Mouse (Mus musculus): ENCODE data around the gene M1ap.

M1ap gene

DNA sequence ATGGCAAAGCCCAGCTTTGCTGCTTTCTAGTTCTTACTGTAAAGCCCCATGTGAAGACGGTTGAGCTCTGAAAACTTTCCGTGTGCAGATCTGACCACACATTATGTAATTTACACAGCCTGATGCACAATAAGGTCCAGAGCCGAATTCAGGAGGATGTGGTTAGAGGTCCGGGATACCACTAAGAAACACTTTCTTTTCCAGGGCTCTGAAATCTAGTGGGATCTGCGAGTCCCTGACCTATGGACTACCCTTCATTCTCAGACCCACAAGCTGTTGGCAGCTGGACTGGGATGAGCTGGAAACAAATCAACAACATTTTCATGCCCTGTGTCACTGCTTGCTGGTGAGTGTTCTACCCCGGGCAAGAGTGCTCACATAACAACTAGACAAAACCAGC lies 59.4 kb downstream of the M1ap start:
- no peak for DNase-seq (ENCODE audit: low read depth, low spot score)

DNA sequence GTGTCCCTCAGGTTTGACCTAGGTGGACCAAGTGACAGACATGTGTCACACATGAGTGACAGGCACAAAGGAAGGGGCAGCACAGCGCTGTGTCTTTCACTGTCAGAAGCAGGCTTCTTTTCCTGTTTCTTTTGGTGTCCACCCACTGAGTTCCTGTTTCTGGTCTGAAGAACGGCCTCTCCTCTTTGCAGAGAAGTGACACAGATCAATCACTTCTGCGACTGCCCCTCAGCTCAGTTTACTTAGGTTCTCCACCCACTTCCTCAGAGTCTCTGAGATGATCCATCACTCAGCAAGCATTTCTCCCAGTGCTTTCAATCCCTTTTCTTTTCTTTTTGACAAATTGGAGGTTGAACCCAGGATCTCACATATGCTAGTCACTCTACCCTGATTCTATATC lies 62.0 kb downstream of the M1ap start:
- DNase-seq (ENCODE audit: low read depth, low spot score), result no peak

GRCm38 (mm10) chr6:83010010-83010409 lies 63.3 kb downstream of the M1ap start:
- DNase-seq (ENCODE audit: low read depth, low spot score), result no peak

DNA sequence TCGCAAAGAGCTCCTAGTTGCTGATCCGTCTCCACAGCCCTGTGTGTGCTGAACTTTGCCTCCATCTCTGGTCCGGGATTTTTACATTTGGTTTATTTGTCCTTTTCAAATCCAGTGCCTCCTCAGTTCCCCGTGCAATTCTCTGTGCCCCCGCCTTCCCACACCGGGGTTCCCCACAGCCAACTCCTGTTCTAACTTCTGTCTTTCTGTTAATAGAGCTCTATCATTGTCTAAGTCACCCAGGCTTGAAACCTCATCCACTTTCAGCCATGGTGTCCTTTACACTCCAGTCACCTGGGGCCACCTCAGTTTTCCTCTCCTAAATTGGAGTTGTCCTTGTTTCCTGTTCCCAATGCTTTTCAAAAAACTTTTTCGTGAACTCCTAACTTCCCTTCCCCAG lies 64.6 kb downstream of the M1ap start:
- DNase-seq (ENCODE audit: low read depth, low spot score), result no peak

GRCm38 (mm10) chr6:83011756-83012155 lies 65.1 kb downstream of the M1ap start:
- no peak for DNase-seq (ENCODE audit: low read depth, low spot score)

GRCm38 (mm10) chr6:83013444-83013843 lies 66.7 kb downstream of the M1ap start:
- DNase-seq (ENCODE audit: low read depth, low spot score), result no peak

DNA sequence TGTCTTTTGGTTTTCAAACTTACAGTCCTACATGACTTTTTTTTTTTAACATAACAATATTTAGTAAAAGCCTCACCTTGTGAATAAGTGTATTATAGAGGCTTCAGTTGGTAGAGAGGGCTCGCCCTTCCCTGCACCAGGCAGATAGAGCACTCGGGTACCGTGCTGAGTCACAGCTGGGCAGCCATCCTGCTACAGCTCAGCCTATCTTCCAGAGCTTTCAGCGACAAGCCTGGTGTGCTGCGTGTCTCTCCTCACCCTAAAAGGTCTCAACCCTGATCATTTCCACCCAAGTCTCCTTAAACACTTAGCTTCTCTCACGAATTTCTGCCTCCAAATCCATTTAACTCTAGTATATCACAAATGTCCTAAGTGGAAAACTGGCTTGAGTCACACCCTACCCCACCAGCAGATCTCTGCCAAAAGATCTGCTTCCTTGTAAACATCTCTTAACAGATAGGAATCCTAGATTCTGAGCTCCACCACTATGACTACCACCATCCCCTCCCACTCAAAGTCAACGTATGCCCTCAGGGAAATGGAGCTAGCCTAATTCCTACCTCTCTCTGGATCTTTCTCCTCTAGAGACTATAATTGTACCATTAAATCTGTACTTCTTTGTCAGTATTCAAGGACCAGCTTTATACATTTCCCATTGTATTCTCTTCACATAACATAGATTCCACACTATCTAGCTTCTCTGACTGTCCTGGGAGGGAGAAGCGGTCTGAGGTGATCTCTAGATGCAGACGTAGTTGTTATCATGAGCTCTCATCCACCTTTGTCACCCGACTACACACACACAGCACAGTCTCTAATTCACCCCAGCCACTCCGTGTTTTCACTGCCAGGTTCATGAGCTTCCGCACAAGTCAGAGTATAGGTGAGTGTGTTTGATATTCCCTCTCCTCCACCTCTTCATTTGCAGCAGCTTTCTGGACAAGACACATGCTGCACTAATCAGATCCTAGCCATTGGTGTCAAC lies 68.1 kb downstream of the M1ap start:
- DNase-seq (ENCODE audit: low read depth, low spot score), result no peak

GRCm38 (mm10) chr6:83015749-83016148 lies 69.0 kb downstream of the M1ap start:
- no peak for DNase-seq (ENCODE audit: low read depth, low spot score)

GRCm38 (mm10) chr6:83017190-83017589 lies 70.5 kb downstream of the M1ap start:
- DNase-seq (ENCODE audit: low read depth, low spot score), result no peak

GRCm38 (mm10) chr6:83019044-83019443 lies 72.3 kb downstream of the M1ap start:
- DNase-seq (ENCODE audit: low read depth, low spot score), result no peak

- DNase-seq (ENCODE audit: low read depth, low spot score), result no peak
Measured at GRCm38 (mm10) chr6:83020121-83020520, 73.4 kb downstream of the M1ap start.

DNA sequence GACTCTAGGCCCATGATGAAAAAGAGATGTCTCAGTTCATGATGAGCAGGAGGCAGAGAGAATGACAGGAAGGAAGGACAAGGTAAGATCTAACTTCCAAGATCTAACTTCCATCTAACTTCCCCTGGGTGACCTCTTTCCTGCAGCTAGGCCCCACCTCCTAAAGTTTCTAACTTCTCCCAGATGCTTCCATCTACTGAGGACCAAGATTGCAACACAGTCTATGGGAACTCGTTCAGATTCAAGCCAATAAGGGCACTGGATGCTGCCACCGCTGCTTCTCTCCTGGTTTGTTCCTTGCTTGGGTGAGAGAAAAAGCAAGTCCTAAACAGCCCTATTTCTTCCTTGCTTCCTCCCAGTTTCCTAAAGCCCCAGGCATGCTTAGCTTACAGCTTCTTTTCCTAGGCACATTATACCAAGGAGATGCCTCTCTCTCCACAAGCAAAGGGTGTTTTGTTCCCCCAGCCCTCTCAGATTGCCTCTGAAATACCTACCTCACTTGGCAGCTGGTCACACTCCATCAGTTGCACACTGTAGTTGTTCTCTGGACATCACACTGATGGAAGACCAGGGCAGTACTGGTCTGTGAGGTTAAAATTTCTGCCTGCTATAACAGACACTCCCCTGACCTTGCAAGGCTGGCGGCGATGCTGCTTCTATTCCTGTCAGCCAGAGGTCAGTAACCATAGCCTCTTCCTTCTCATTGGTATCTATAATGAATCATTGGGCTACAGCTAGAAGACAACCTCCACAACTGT lies 74.3 kb downstream of the M1ap start:
- no peak for DNase-seq (ENCODE audit: low read depth, low spot score)

DNA sequence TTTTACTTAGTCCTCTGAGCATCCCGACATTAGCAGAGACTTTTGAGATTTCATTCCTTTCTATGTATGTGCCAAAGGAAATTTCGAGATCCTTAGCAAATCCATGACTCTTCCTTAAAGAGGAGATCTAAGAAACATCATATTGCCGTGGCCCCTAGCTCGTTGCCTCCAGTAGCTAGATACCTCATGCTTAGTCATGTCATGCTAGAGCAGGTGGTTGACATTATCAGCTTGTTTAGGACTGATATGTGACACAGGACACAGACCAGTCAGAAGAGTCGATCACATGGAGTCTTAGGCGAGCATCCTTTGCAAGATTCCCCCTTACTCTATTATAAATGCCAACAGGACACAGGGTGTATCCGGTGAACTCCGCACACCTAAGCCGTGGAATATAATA lies 76.3 kb downstream of the M1ap start:
- no peak for DNase-seq (ENCODE audit: low read depth, low spot score)

GRCm38 (mm10) chr6:83023786-83024185 lies 77.1 kb downstream of the M1ap start:
- no peak for DNase-seq (ENCODE audit: low read depth, low spot score)

DNA sequence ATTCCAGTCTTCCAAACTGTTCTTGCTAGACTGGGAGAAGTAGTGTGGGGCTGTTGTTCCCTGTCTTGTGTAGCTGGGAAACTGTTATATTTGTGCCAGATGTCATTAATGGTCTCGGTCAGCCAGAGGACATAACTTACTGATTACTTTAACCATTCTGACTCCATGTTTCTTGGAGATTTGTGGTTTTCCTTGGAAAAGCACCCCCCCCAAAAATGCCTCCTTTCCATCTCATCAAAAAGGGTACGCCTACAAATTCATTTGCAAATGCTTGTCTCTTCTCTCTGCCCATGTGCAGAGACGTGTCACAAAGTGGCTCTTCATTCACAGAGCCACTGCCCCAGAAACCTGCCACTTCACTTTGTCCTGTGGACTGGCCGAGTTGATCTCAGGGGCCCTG lies 77.7 kb downstream of the M1ap start:
- no peak for DNase-seq (ENCODE audit: low read depth, low spot score)

- DNase-seq (ENCODE audit: low read depth, low spot score), result no peak
Measured at GRCm38 (mm10) chr6:83025221-83025620, 78.5 kb downstream of the M1ap start.

DNA sequence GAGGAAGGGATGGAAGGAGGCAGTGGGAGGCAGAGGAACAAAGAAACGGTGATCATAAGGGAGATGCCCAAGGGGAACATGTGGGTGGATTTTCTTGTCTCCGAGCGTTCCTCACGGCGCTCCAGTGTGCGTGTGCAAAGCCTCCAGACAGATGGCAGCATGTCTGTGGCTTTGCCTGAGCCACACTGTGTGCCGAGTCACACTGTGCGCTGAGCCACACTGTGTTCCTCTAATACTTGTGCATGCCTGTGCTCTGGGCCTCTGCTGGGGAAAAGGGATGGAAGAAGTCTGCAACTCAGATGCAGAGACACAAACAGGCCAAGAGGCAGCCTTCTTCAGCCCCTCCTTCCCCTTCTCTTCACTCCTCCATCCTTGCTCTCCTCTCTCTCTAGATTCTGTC lies 80.6 kb downstream of the M1ap start:
- no peak for DNase-seq (ENCODE audit: low read depth, low spot score)

GRCm38 (mm10) chr6:83027706-83028105 lies 81.0 kb downstream of the M1ap start:
- no peak for DNase-seq (ENCODE audit: low read depth, low spot score)

DNA sequence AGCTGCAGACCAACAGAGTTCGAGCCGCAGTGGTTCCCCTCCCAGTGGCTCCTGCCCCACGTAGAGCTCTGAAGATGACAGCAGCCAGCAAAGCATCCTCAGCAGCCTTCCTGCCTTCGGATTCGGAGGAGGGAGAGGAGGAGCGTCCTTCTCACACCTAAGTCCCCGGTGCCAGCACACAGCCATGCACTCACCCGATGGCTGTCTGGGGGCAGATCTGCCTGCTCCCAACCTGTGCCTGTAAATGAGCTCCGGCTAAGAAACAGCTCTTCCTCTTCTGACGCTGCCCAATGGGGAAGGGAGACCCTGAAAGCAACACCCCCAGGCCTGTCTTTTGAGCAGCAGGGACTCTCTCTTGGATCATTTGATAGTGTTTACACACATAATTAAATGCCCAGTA lies 83.1 kb downstream of the M1ap start:
- DNase-seq (ENCODE audit: low read depth, low spot score), result no peak

DNA sequence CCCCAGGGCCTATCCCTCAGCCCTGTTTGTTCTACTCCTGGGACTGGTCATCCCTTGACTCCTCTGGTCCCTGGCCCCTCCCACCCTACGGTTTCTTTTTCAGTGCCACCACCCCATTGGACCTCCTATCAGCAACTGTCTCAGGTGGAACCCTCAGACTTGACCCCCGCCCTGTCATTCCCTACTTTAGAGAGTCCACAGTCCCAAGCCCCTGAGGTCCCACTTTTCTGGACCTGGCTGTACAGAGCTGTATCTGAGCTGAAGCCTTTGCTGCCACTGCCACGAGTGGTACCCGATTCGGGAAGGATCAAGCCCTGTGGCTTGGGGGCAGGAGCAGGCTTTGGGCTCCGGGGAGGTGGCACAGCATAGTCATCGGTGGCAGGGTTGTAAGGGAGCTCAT lies 84.4 kb downstream of the M1ap start:
- no peak for DNase-seq (ENCODE audit: low read depth, low spot score)

DNA sequence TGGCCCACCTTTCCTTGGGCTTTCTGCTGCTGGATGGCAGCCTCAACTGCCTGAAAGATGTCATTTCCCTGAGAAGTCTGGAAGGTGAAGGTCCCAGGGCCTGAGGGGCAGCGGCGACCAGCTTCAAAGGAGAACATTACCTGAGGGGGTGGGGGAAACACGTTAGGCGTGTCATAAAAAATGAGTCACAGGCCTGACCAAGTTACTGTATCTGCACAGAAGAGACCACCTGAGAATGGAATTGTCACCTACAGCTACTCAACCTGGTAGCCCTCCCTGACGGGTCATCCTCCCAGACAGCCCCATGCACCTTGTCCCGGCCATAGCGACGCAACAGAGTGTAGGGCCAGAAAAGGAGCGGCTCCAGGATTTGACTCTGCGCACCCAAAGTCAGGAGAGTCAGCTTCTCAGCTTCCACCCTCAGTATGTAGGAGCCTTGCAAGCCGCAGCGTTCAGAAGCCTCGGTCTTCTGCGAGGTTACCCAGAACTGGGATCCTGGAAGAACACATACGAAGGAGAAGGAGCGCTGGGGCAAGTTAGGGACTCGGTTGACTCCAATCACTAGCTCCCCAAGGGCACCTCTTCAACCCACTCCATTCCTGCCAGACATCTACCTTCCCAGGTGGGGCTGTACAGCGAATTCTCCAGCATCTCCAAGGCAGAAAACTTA lies 85.4 kb downstream of the M1ap start:
- no peak for DNase-seq (ENCODE audit: low read depth, low spot score)

DNA sequence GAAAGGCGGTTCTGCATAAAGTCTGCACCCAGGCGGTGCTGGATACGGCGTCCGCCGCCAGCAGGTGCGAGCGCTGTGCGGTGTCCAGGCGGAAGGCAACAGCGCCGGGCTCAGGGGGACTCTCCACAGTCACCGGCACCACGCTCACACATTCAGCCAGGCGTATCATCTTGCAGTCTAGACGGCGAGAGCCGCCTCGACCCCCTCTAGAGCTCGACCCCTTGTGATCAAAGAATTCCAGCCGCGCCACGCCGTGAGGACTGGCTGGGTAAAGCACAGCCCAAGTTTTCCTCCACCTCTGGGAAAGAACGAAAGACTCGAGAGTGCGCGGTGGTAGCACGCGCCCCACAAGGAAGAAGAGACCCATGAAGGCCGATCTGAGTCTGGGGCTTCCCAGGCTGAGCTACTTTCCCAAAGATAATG lies 86.1 kb downstream of the M1ap start:
- DNase-seq (ENCODE audit: low read depth, low spot score), result no peak

All from telencephalon, adult 2 months (tissue).